Mouse (Mus musculus): ENCODE results near the gene Krtap28-10.

- no peak for TF ChIP-seq CTCF (IDR thresholded peaks at IDR 0.05; ENCODE audit: insufficient read depth, low read depth, low read length)
- no peak for TF ChIP-seq POLR2A (IDR thresholded peaks at IDR 0.05; ENCODE audit: insufficient read depth, low read depth, low read length)
Observed at GRCm38 (mm10) chr1:83076190-83076917, 34.1 kb upstream of the Krtap28-10 start.
